Mouse (Mus musculus) right cerebral cortex, adult 2 months (tissue): Measurements from ENCODE around the gene Hspb11.

Source experiments
- DNase-seq, 2 experiments: peaks; one replicate each; pipeline ENCODE4 v3.0.0; 2021 to 2022; ENCODE audit warnings: low spot score in 2 of 2

Gene Hspb11

DNA sequence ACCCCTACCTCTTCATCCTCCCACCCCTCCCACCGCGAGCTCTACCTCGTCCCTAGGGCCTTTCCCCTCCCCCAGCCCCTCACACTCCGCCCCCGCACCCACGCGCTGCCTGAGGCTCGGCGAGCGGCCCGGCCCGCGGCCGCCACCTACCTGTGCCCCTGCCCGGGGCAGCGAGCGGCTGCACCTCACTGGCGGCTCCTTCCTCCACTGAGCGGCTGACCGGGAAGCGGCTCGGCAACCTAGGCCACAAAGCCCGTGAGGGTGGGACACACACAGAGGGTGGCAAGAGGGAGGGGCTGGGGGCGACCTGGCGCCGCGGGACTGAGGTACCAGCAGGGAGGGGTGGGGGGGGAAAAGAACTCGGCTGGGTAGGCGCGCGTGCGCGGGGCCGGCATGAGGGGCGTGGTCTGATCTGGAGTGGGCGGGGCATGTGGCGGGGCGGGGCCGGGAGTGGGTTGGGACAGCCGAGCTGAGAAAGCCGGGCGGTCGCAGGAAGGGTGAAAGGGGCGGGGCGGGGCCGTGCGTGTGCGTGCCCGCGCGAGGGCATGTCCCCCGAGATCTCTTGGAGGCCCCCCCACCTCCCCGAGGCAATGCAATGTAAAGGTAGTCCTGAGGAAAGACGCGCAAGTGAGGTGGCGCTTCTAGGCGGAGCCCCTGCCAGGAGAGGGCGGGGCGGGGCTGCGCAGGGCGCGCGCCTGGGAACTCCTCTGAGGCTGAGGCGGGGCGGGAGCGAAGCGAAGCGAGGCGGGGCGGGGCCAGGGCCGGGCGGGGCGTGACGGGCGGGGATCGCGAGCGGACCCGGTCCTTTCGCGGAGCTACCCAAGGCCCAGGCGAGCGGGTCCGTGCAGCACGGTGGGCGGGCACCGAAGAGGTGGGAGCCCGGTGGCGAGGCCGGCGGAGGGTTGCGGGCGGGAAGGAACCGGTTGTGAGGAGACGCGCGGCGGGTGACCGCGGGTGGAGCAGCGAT, at the start of gene Hspb11, which contains the start of gene Lrrc42:
Hspb11 (plus strand) TSS at position 469 of the 967 bp plus-strand sequence.
Lrrc42 (minus strand) TSS at position 408 of the 967 bp plus-strand sequence.
- DNase-seq: peak; percentile 88 to 89

DNA sequence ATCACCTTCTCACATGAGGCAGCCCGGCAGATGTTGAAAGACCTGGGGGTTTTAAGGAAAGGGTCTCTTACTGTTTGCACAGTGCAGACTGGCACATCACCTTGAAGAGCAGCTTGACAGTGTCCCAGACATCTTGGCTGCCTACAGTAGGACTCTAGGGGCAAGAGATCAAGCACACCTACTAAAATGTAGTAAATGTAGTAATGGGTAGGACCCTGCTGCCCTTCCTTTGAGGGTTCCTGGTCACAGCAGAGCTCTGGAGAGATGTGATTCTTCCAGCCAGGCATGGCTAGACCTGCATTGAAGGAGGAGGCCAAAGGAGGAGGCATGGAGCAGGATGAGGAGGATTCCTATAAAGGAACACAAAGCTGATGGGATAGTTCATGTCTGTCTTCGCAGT, 46.4 kb upstream of the Hspb11 start:
- no peak for DNase-seq

DNA sequence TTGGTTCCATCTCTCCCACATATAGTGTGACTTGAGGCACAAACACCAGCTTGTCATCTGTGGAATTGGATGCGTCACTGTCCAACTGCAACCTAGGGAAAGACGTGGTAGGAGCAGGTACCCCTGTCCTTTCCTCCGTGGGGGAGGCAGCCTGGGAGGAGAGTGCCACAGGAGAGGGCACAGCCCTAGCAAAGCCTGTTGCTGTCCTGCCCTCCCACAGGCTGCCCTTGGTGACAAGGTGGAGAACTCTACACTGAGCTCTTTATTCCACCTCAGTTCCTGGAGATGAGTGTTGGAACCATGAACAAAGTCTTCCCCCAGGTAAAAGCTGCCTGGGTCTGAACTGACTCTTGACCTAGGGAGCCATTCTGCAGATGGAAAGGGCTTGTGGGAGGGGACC, 44.5 kb upstream of the Hspb11 start, which contains the start of gene Ldlrad1:
Ldlrad1 (plus strand) TSS at position 301 of the 400 bp plus-strand sequence.
- DNase-seq: no peak

DNA sequence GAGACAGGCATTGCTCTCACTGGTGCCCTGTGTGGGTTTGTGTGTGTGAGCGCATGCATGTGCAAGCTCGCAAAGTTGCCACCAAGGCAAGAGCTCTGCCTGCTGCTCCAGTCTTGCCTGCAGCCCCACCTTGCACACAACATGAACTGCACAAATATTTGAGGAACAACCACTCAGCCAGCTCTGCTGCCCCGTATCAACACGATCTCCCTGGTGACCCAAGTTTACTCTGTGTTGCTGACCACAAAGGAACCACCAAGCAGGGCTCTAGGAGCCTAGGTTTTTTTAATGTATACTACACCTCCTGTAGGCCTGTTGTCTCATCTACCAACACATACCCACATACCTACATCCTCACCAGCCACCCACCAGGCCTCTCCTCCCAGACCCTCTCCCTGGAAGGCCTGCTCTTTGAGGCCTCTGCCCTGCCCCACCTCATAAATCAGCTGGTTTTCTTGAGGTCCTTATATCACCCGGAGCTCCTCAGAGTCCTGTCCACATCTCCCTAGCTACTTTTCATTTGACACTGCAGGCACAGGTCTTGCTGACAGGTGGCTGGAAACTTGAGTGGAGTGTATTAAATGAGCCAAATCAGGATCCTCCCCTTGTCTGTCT, 42.8 kb upstream of the Hspb11 start:
- no peak for DNase-seq

DNA sequence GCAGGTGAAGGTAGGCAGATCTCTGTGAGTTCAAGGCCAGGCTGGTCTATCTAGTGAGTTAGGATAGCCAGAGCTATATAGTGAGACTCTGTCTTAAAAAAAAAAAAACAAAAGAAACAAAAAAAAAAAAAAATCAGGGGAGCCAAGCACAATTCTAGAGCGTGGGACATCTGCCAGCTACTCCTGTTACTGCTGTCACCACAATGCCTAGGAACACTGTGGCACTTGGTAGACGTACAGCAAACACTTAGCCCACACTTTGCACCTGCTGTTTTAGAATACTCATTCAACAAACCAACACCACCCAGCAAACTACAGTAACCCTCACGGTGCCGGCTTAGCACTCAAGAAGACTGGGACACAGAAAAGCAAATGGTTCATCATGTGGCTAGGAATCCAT, 41.9 kb upstream of the Hspb11 start:
- peak; percentile 43 to 48 for DNase-seq

DNA sequence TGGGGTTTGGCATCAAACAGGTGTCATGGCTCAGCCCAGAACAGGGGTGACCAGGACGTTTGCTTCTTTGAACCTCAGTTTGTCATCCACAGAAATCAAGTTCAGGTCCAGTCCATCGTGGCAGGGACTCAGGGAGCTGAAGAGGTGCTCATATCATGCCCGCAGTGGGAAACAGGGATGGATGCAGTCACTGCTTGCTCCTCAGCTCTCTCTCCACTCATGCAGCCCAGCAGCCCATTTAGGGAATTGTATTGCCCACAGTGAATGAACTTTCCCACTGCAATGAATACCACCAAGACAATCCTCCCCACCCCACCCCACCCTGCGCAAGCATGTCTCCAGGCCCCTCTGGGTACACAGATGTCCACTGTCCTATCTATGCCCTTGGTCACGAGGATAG, 41.5 kb upstream of the Hspb11 start:
- DNase-seq: no peak

DNA sequence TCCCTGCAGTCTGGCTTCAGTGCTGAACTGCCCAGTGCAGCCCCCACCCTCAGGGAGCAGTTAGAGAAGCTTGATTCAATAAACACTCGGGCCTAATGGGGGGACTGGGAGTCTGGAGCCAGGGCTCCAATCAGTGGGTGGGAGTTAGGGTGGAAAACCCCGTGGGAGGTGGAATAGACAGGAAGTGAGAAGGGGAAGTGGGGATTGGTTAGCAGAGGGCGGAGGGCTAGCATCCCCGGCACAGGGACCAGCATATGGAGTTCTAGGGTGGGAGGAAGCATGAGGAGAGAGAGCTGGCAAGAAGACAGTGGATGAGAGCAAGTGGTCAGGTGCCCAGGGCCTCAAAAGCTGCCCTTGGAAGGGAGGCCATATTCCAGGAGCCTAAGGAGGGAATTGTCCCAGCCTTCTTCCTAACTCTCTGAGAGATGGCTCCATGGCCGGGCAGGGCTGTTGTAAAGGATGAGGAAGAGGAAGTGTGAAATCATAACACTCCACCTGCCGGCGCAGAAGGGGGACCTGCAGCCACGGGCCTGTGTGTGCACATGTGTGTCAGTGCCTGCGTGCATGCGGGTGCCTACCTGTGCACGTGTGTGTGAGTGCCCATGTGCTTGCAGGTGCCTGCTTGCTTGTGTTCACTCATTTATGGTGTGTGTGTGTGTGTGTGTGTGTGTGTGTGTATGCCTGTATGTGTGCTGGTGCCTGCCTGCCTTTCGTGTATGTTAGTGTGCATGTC, 39.9 kb upstream of the Hspb11 start:
- DNase-seq: no peak

DNA sequence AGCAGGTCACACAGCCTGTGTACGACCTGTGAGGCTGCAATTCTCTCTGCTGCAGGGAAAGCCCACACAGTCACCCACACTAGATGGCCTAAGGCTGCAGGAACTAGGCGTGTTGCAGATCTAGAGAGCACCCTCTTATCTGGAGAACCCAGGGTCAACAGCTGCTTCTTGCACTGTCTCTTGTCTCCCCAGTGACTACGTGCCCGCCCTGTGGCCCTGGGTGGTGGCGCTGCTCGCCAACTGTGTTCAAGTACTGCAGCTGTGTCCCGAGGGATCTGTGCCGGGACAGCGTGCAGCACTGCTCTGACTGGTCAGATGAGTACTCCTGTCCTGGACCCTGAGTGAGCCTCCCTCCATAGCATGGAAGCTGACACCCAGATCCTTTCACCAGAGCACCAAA, 35.8 kb upstream of the Hspb11 start:
- no peak for DNase-seq

DNA sequence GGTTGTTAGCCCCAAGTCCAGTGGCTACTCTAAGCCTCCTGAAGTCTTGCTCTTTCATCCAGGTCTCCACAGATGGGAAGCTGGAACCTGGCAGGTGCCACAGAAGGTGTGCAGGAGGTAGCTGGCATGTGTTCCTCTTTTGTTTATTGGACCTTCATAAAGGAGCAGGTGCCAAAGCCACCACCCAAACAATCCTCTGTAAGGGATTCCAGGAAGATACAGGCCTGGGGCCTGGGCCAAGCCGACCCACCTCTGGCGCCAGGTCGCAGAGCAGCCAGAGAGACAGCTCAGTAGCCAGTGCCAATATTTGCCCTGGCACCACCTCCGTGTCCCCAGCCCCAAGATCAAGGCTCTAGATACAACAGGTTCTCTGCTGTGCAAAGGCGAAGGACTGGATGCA, 31.9 kb upstream of the Hspb11 start:
- DNase-seq: no peak

DNA sequence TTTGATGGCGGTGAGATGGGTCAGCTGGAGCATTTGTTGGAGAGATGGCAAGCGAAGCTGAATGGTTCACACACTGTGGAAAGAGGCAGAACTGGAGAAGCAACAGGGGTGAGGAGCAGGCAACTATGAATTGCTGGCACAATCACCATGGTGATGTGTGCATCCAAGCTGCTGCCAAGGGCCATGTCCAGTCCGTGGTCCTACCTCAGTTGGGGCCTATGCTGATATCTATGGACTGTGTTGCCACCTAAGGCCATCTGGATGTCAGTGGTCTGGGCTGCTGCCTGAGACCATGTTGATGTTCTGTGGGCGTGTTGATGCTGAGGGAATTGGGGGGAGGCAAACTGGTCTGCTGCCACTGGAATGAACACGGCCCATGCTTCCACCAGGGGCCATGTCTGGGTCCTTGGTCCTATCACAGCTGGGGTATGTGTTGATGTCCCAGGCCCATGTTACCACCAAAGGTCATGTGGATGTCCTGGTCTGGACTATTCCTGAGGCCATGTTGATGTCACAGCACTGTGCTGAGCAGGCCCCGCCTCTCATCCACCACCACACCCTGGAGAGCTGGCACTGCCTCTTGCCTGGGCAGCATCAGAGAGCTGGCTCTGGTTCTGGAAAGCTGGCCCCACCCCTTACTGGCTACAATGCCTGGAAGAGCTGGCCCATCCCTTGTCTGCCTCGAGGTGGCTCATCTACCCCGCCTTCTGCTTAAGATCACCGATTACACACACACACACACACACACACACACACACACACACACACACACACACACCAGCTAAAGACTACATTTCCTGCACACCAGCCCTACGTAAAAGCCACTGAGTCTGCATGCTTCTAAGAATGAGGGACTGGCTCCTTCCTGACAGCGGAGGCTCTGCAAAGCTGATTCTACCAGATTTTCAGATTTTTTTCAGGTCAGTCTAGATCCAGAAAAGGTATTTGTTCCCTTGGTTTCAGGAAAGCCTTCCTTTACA, 29.9 kb upstream of the Hspb11 start:
- no peak for DNase-seq

DNA sequence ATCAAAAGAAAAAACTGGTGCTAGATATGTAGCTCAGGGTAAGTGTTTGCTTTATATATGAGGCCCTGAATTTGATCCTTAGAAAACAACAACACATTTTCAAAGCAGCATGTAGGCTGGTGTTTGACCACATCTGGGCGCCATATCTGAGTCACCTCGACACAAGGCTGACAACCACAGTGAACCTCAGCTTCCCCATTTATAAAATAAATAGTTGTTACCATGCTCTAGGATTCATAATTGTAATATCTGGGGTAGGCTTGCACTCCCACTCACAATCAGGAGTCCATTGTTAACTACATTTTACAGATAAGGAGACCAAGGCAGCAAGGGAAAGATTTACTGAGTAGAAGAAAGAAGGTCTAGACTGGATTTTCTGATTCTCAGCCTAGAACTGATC, 27.1 kb upstream of the Hspb11 start:
- no peak for DNase-seq

DNA sequence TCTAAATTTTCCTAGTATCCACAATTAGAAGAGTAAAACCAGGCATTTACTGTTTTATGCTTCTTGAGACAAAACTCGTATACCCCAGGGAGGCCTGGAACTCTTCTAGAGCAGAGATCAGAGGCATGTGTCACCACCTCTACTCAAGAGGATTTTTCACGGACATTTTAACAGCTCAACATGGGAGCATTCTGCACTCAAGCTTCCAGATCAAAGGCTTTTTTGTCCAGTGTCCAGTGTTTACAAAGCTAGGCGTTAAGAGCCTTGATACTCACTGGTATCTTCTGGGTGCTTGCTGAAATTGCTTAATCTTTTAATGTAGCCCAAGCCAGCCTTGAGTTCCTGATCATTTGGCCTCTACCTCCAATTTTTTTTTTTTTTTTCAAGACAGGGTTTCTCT, 21.2 kb upstream of the Hspb11 start:
- DNase-seq: no peak

DNA sequence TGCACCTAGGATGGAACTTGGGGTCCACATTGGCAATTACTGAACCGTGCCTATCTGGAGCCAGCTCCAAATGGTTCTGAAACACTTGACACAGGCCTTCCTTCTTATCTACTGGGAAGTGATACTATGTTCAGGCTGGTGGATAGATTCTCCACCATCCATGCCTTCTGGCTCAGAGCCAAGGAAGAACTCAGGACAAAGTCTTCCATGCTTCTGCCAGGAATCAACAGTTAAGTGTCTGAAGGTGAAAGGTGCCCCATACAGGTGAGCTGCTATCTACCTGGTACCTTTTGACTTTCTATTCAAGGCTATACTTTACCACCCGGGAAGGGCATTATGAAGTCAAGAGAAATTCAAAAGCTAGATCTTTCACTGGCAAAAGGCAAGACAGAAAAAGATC, 15.1 kb upstream of the Hspb11 start:
- DNase-seq: no peak

DNA sequence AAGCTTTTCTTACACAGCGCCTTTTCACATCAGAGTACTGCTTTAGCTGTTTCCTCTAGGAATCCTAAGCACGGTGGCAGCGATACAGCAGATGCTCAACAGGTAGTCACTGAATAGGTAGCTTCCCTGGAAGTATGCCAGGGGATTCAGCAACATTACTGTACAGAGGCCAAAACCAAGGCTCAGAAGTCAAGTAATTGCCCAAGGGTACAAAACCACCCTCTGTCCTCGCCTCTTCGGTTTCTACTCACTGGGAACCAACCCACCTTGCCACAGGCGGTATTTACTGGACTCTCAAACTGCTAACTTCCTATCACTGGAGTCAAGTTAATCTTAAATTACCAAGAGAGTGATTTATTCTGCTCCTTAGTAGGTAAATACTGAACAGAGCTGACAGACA, 13.2 kb upstream of the Hspb11 start:
- DNase-seq: no peak

DNA sequence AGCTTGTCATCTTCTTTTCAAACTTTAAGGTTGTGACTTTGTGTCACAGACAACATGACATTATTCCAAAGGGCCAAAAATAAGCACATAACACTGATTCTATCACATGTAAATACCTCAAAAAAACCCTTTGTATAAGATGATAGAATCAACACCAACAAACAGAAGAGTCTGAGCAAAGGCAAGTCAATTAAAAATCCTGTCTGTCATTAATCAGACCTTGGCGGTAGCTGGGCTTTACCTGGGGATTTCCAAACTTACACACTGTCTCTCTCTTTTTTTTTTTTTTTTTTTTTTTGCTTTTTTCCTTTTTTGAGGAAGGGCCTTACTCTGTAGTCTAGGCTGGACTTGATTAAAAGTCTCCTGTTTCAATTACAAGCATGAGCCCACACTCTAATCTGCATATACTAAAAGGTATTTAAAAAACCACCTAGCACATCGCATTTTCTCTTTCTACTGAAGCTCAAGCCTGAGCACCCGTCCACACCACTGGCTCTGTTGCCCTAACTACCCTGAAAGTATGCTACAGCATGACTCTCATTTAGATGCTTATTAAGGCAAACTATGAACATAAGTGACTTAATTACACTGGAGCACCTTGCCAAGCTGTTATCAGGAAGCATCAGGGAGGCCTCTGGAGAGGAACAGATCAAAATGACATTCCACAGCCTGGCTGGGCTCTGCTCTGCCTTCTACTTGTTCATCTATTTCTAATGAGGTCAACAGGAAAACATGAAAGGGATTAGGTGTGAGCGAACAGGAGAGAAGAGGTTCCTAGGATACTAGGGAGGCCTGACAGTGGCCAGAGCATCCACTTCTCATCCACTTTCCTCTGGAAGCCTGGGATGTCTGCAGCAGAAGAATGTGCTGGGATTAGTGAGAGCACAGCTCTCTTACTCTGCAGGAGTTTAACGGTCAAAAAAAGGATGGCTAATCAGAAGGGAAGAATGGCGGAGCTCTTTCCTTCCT, 9.7 kb upstream of the Hspb11 start:
- no peak for DNase-seq

DNA sequence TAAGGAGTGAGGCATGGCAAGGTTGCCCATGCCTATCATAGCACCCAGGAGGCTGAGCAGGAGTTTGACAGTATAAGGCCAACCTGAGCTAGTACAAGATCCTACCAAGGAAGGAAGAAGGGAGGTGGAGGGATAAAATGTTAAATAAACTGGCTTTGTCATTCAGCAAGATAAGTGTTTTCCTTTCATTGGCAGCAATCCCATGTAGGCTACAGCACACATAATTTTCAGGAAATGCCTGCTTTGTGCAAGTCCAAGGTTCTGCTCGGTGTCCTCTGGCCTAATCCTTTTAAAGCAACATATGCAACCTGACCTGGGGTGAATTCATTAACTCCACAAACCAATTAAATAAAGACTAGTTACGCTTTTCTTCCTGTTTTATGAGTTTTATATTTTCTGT, 8.0 kb upstream of the Hspb11 start:
- no peak for DNase-seq

DNA sequence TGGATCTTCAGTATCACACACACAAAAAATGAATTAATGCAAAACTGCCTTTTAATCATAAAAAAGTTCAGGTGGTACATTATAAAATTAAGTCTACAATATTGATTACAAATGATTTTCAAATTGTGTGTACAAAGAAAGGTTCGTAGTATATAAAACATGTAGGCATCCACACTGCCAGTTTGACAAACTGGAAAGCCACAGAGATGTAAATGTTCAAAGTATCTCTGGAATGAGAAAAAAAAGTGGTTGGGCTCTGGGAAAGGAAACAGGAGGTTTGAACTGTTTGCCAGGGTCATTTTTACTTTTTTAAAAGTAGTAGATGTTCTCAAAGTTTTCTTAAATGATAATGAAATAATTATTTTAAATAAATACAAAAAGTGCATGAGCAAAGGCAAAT, 7.4 kb upstream of the Hspb11 start:
- no peak for DNase-seq

DNA sequence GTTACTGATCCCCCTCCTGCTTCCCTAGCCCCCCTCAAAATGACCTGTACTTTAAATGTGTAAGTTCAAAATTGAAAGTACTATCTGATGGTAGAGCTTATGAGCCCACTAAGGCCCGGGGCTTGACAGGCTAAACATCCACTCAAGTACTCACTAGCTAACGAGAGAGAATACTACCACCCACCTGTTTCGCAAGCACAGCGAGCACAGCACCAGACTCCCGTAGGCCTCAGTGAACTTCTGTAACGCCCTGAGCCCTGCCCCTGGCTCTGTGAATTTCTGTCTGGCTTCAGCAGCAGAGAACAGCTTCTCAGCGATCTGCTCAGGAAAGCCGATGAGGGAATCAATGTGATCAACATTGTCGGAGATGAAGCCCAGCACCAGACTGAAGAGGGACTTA, 6.3 kb upstream of the Hspb11 start:
- DNase-seq: no peak

DNA sequence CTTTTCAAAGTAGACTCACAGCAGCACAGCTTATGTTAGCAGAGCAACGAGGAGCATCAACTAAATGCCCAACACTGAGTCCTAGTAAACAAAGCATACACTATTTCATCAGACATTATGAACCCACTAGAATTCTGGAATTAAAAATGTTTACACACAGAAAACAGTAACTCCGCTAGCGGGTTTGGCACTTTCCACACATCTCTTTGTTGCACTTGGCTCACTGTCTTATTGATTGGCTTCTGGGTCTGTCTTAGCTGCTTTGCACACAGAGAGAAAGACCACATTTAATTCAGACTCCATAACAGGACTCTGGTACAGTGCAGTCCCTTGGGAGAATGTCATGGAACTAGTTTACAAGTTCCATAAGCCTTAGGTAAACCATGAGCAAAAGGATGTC, 5.3 kb upstream of the Hspb11 start:
- no peak for DNase-seq

DNA sequence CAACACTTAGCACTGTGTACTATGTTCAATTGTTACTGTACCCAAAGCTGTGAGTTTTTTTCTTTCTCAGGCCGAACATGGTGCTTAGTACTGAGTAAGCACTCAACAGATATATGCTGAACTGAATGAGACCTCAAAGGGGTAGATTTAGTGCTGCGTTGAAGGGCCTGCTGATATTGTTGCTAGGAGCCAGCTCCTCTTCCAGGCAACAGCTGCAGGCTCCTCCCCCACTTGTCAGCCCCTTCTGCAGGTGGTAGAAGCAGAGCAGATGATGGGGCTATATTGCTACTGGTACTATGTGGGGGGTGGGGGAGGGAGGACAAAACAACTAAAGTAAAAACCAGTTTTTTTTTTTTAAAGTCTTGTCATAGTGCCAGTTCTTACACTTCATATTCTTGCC, 3.9 kb upstream of the Hspb11 start:
- no peak for DNase-seq
